Comparison of ENCODE assay signal across 30 mouse cellular contexts in genomic region chr7:101687144-101687543, GRCm38 (mm10).
"Had no signal": no experiment of that assay in that cellular context is flagged by ENCODE, and none has a peak within 500 bp of the region (broad histone marks: within the 10 kb centered on the region; RNA-seq: fewer than 3 reads in every experiment).

No protein-coding gene starts in this region.

- H3K9me3 ChIP-seq: limb, embryonic 10.5 days; limb, embryonic 12.5 days; limb, embryonic 13.5 days; limb, embryonic 15.5 days; liver, embryonic 12.5 days; liver, embryonic 15.5 days; lung, embryonic 15.5 days; megakaryocyte, embryonic 14.5 days; midbrain, embryonic 10.5 days; midbrain, embryonic 12.5 days; midbrain, embryonic 13.5 days; midbrain, embryonic 15.5 days; neural tube, embryonic 12.5 days; neural tube, embryonic 13.5 days had no signal

- H3K4me1 ChIP-seq: limb, embryonic 12.5 days; limb, embryonic 13.5 days; limb, embryonic 15.5 days; lung, embryonic 15.5 days had no signal

- H3K36me3 ChIP-seq: liver, embryonic 15.5 days; lung, embryonic 15.5 days; midbrain, embryonic 15.5 days had no signal

- H3K9ac ChIP-seq: limb, embryonic 12.5 days; limb, embryonic 13.5 days; limb, embryonic 15.5 days; liver, embryonic 12.5 days; liver, embryonic 14.5 days; liver, embryonic 15.5 days; lung, embryonic 14.5 days; lung, embryonic 15.5 days; midbrain, embryonic 12.5 days; midbrain, embryonic 13.5 days; midbrain, embryonic 15.5 days; neural tube, embryonic 12.5 days; neural tube, embryonic 13.5 days had no signal

- H3K27ac ChIP-seq: left cerebral cortex, adult 2 months; limb, embryonic 10.5 days; limb, embryonic 12.5 days; limb, embryonic 13.5 days; limb, embryonic 15.5 days; liver, embryonic 12.5 days; liver, embryonic 14.5 days; liver, embryonic 15.5 days; lung, embryonic 15.5 days; macrophage; midbrain, embryonic 10.5 days; midbrain, embryonic 12.5 days; midbrain, embryonic 13.5 days; midbrain, embryonic 15.5 days; neural tube, embryonic 12.5 days; neural tube, embryonic 13.5 days had no signal

- ATAC-seq: liver, embryonic 12.5 days; lung, postnatal 0 days; midbrain, embryonic 13.5 days; midbrain, embryonic 15.5 days; midbrain, embryonic 16.5 days had no signal

- H3K4me3 ChIP-seq: left cerebral cortex, adult 2 months; limb, embryonic 10.5 days; limb, embryonic 12.5 days; limb, embryonic 13.5 days; limb, embryonic 15.5 days; liver, embryonic 12.5 days; liver, embryonic 15.5 days; lung, embryonic 15.5 days; megakaryocyte, embryonic 14.5 days; midbrain, embryonic 10.5 days; midbrain, embryonic 12.5 days; midbrain, embryonic 13.5 days; midbrain, embryonic 15.5 days; myocyte; neural tube, embryonic 12.5 days; neural tube, embryonic 13.5 days had no signal

- H3K4me2 ChIP-seq: limb, embryonic 12.5 days; limb, embryonic 13.5 days; limb, embryonic 15.5 days; liver, embryonic 12.5 days; liver, embryonic 15.5 days; lung, embryonic 14.5 days; lung, embryonic 15.5 days; midbrain, embryonic 11.5 days; midbrain, embryonic 12.5 days; midbrain, embryonic 13.5 days; midbrain, embryonic 15.5 days; neural tube, embryonic 12.5 days; neural tube, embryonic 13.5 days had no signal

- H3K27me3 ChIP-seq: limb, embryonic 12.5 days; limb, embryonic 13.5 days; limb, embryonic 15.5 days; liver, embryonic 12.5 days; liver, embryonic 15.5 days; lung, embryonic 15.5 days; megakaryocyte, embryonic 14.5 days; midbrain, embryonic 13.5 days; midbrain, embryonic 15.5 days; neural tube, embryonic 12.5 days; neural tube, embryonic 13.5 days had no signal

- DNase-seq: left cerebral cortex, postnatal 4 days; lung, adult 18-20 months; lung, adult 2 months; lung, embryonic 14.5 days; lung, postnatal 10 days; lung, postnatal 14 days; lung, postnatal 36 days; lung, postnatal 4 days; midbrain, embryonic 14.5 days had no signal
